Mouse (Mus musculus) spleen, adult 2 months (tissue): ENCODE measurements around the gene Nfia.

ENCODE experiments used
- CTCF ChIP-seq: fragments of 200-500 bp; IDR thresholded peaks from 2 replicates; pipeline ENCODE4 v1.5.1; 2011; ENCODE audit warnings: mild to moderate bottlenecking, inconsistent platforms; ENCODE audit not compliant: insufficient read depth, insufficient read length, insufficient replicate concordance; ENCODE audit errors: extremely low read depth
- POLR2A ChIP-seq: fragments of 200-500 bp; IDR thresholded peaks from 2 replicates; pipeline ENCODE4 v1.6.1; 2011; ENCODE audit warnings: low read depth, low read length, inconsistent platforms

GRCm38 (mm10) chr4:97847653-97848052 is 75.1 kb downstream of the Nfia start:
- TF ChIP-seq CTCF (no peak), POLR2A (no peak)
